Mouse (Mus musculus) hindbrain, embryonic 10.5 days (tissue): ENCODE results near the gene Insyn1. TPM values are rescaled to one million over a fixed set of nuclear protein-coding genes. Genes with fewer than 3 reads are reported as not detected.

Experiments used
- DNase-seq: peaks from one replicate; pipeline ENCODE4 v3.0.0-alpha.2; 2017; ENCODE audit warnings: low spot score
- H3K27ac ChIP-seq: fragments of 300-500 bp; sonication (generic); 2 replicates; pipeline ENCODE4 v1.5.1; 2016; ENCODE audit warnings: mild to moderate bottlenecking, moderate library complexity
- H3K27me3 ChIP-seq: fragments of 300-500 bp; sonication (generic); 2 replicates; pipeline ENCODE4 v1.6.1; 2016; ENCODE audit warnings: mild to moderate bottlenecking; ENCODE audit not compliant: poor library complexity, insufficient read depth, severe bottlenecking
- H3K36me3 ChIP-seq: fragments of 300-500 bp; sonication (generic); 2 replicates; pipeline ENCODE4 v1.6.1; 2016; ENCODE audit warnings: mild to moderate bottlenecking, moderate library complexity
- H3K4me1 ChIP-seq: fragments of 300-500 bp; sonication (generic); replicated peaks from 2 replicates; pipeline ENCODE4 v1.6.1; 2016; ENCODE audit warnings: mild to moderate bottlenecking
- H3K4me3 ChIP-seq: fragments of 300-500 bp; sonication (generic); 2 replicates; pipeline ENCODE4 v1.5.1; 2016; ENCODE audit warnings: mild to moderate bottlenecking, moderate library complexity
- H3K9me3 ChIP-seq: fragments of 300-500 bp; sonication (generic); 2 replicates; pipeline ENCODE4 v1.6.1; 2016; ENCODE audit warnings: mild to moderate bottlenecking, moderate library complexity
- WGBS: fragments of 180-500 bp; shearing (Covaris S2); methylation state at CpG from one replicate; pipeline ENCODE4 v1.1.7; 2016; 5-methylcytosine and 5-hydroxymethylcytosine counted together
- polyA plus RNA-seq: library from polyadenylated mRNA; unstranded; fragments of >200 nt; fragmentation: Nextera tagmentation; extraction: Ambion mirVana; gene quantifications from 2 replicates; pipeline ENCODE4 v1.2.1, GENCODE M21; 2016

Gene Insyn1
- polyA plus RNA-seq, 1 experiment from 2014 or later, result 2.1 TPM

GRCm38 (mm10) chr9:58521883-58522423 lies 33.5 kb downstream of the Insyn1 start:
- Histone ChIP-seq H3K4me1 (peaks cover 29% of the 10 kb centered on the region), H3K9me3 (no peaks in the 10 kb centered on the region), H3K27me3 (no peaks in the 10 kb centered on the region), H3K36me3 (peaks cover 20% of the 10 kb centered on the region; the same call in 1 of the 2 replicates), H3K4me3 (no peak overlapping the region), H3K27ac (no peak overlapping the region)
- WGBS, result 74% methylated on average over 4 of the region's 4 CpGs
- DNase-seq, result no peak

GRCm38 (mm10) chr9:58525108-58525507 lies 36.7 kb downstream of the Insyn1 start:
- no peak for DNase-seq
- WGBS, result 88% methylated on average over 4 of the region's 4 CpGs
- Histone ChIP-seq H3K4me1 (peaks cover 24% of the 10 kb centered on the region), H3K36me3 (peaks cover 42% of the 10 kb centered on the region), H3K4me3 (no peak overlapping the region), H3K27ac (peak overlapping the region; percentile 45), H3K9me3 (no peaks in the 10 kb centered on the region), H3K27me3 (no peaks in the 10 kb centered on the region)

- 84% methylated on average over 4 of the region's 4 CpGs for WGBS
- H3K9me3 ChIP-seq, result no peaks in the 10 kb centered on the region
- H3K4me3 ChIP-seq, result no peak overlapping the region
- H3K36me3 ChIP-seq, result peaks cover 48% of the 10 kb centered on the region
- no peak overlapping the region for H3K27ac ChIP-seq
- no peaks in the 10 kb centered on the region for H3K27me3 ChIP-seq
- peaks cover 18% of the 10 kb centered on the region for H3K4me1 ChIP-seq
- no peak for DNase-seq
Observed at GRCm38 (mm10) chr9:58527841-58528240, 39.4 kb downstream of the Insyn1 start.

GRCm38 (mm10) chr9:58530407-58530806 lies 42.0 kb downstream of the Insyn1 start:
- H3K36me3 ChIP-seq, result peaks cover 42% of the 10 kb centered on the region
- 90% methylated on average over 13 of the region's 13 CpGs for WGBS

GRCm38 (mm10) chr9:58532236-58532635 lies 43.8 kb downstream of the Insyn1 start:
- DNase-seq, result no peak
- Histone ChIP-seq H3K4me3 (no peak overlapping the region), H3K36me3 (peaks cover 36% of the 10 kb centered on the region), H3K27me3 (no peaks in the 10 kb centered on the region), H3K4me1 (peaks cover 6% of the 10 kb centered on the region), H3K27ac (no peak overlapping the region), H3K9me3 (no peaks in the 10 kb centered on the region)
- 94% methylated on average over 4 of the region's 4 CpGs for WGBS

More at GRCm38 (mm10) chr9:58530407-58530806, 42.0 kb downstream of the Insyn1 start:
- Histone ChIP-seq H3K27me3 (no peaks in the 10 kb centered on the region), H3K27ac (no peak overlapping the region), H3K9me3 (no peaks in the 10 kb centered on the region), H3K4me1 (peaks cover 16% of the 10 kb centered on the region), H3K4me3 (no peak overlapping the region)
- no peak for DNase-seq

GRCm38 (mm10) chr9:58533322-58533721 lies 44.9 kb downstream of the Insyn1 start:
- 92% methylated on average over 6 of the region's 6 CpGs for WGBS
- H3K27me3 ChIP-seq, result no peaks in the 10 kb centered on the region
- DNase-seq, result no peak
- no peak overlapping the region for H3K4me3 ChIP-seq
- H3K9me3 ChIP-seq, result no peaks in the 10 kb centered on the region
- no peak overlapping the region for H3K27ac ChIP-seq
- H3K4me1 ChIP-seq, result peaks cover 6% of the 10 kb centered on the region; the same call in 1 of the 2 replicates
- peaks cover 31% of the 10 kb centered on the region for H3K36me3 ChIP-seq

GRCm38 (mm10) chr9:58534766-58535165 lies 46.4 kb downstream of the Insyn1 start:
- Histone ChIP-seq H3K4me3 (no peak overlapping the region), H3K36me3 (peaks cover 33% of the 10 kb centered on the region), H3K27ac (no peak overlapping the region), H3K4me1 (peaks cover 6% of the 10 kb centered on the region; the same call in 1 of the 2 replicates), H3K27me3 (no peaks in the 10 kb centered on the region), H3K9me3 (no peaks in the 10 kb centered on the region)
- 43% methylated on average over 1 of the region's 1 CpGs for WGBS
- DNase-seq, result peak; percentile 26

GRCm38 (mm10) chr9:58535447-58536134 lies 47.2 kb downstream of the Insyn1 start:
- no peak overlapping the region for H3K27ac ChIP-seq
- WGBS, result 81% methylated on average over 20 of the region's 20 CpGs
- peak; percentile 55 for DNase-seq
- no peaks in the 10 kb centered on the region for H3K27me3 ChIP-seq
- H3K4me3 ChIP-seq, result no peak overlapping the region
- H3K9me3 ChIP-seq, result no peaks in the 10 kb centered on the region
- peaks cover 28% of the 10 kb centered on the region for H3K36me3 ChIP-seq
- peaks cover 6% of the 10 kb centered on the region; the same call in 1 of the 2 replicates for H3K4me1 ChIP-seq

- WGBS, result 82% methylated on average over 3 of the region's 3 CpGs
Observed at GRCm38 (mm10) chr9:58537774-58538173, 49.4 kb downstream of the Insyn1 start.

GRCm38 (mm10) chr9:58539886-58540285 lies 51.5 kb downstream of the Insyn1 start:
- no peaks in the 10 kb centered on the region for H3K9me3 ChIP-seq
- 48% methylated on average over 5 of the region's 5 CpGs for WGBS
- DNase-seq, result peak; percentile 46
- H3K4me1 ChIP-seq, result peaks cover 18% of the 10 kb centered on the region
- H3K4me3 ChIP-seq, result no peak overlapping the region
- H3K36me3 ChIP-seq, result peaks cover 28% of the 10 kb centered on the region
- no peaks in the 10 kb centered on the region for H3K27me3 ChIP-seq
- H3K27ac ChIP-seq, result no peak overlapping the region

More at GRCm38 (mm10) chr9:58537774-58538173, 49.4 kb downstream of the Insyn1 start:
- no peak overlapping the region for H3K4me3 ChIP-seq
- DNase-seq, result no peak
- H3K9me3 ChIP-seq, result no peaks in the 10 kb centered on the region
- H3K4me1 ChIP-seq, result peaks cover 18% of the 10 kb centered on the region
- no peak overlapping the region for H3K27ac ChIP-seq
- H3K36me3 ChIP-seq, result peaks cover 28% of the 10 kb centered on the region
- no peaks in the 10 kb centered on the region for H3K27me3 ChIP-seq

GRCm38 (mm10) chr9:58541895-58542338 lies 53.5 kb downstream of the Insyn1 start:
- Histone ChIP-seq H3K4me3 (no peak overlapping the region), H3K27ac (no peak overlapping the region), H3K9me3 (no peaks in the 10 kb centered on the region), H3K36me3 (peaks cover 20% of the 10 kb centered on the region), H3K4me1 (peaks cover 12% of the 10 kb centered on the region; the same call in 1 of the 2 replicates), H3K27me3 (no peaks in the 10 kb centered on the region)
- WGBS, result 70% methylated on average over 6 of the region's 6 CpGs
- DNase-seq, result peak; percentile 13

GRCm38 (mm10) chr9:58544879-58545324 lies 56.5 kb downstream of the Insyn1 start:
- Histone ChIP-seq H3K4me1 (peaks cover 28% of the 10 kb centered on the region), H3K4me3 (no peak overlapping the region), H3K9me3 (no peaks in the 10 kb centered on the region), H3K27me3 (no peaks in the 10 kb centered on the region), H3K27ac (peak overlapping the region; percentile 40; the same call in 1 of the 2 replicates), H3K36me3 (peaks cover 4% of the 10 kb centered on the region; the same call in 1 of the 2 replicates)
- 76% methylated on average over 4 of the region's 4 CpGs for WGBS
- no peak for DNase-seq

- no peak overlapping the region for H3K27ac ChIP-seq
- peaks cover 2% of the 10 kb centered on the region; the same call in 1 of the 2 replicates for H3K36me3 ChIP-seq
- H3K4me3 ChIP-seq, result no peak overlapping the region
- 74% methylated on average over 6 of the region's 6 CpGs for WGBS
- H3K4me1 ChIP-seq, result peaks cover 28% of the 10 kb centered on the region
- no peaks in the 10 kb centered on the region for H3K27me3 ChIP-seq
- no peaks in the 10 kb centered on the region for H3K9me3 ChIP-seq
- no peak for DNase-seq
Observed at GRCm38 (mm10) chr9:58545428-58545827, 57.0 kb downstream of the Insyn1 start.
